Mouse (Mus musculus) splenic B cell, adult 2 months (primary cell): ENCODE measurements around the gene Lypd4.
A peak's percentile ranks its signal among the peaks of the same experiment; 100 is the strongest.
"Not testable (repeated sequence)": the region's sequence is repeated elsewhere in the genome, so short reads cannot be mapped to it uniquely, and the experiment has no call there.

ENCODE experiments used
- DNase-seq: peaks from one replicate; pipeline ENCODE4 v3.0.0-alpha.2; 2011; ENCODE audit warnings: low read depth, low spot score
- H3K27me3 ChIP-seq: 2 replicates; pipeline ENCODE4 v1.6.1; 2012; ENCODE audit warnings: mild to moderate bottlenecking, low read length, moderate library complexity, mixed read lengths; ENCODE audit not compliant: control insufficient read depth, poor library complexity, insufficient read depth, severe bottlenecking
- H3K36me3 ChIP-seq: 2 replicates; pipeline ENCODE4 v1.6.1; 2012; ENCODE audit warnings: mild to moderate bottlenecking, low read length, moderate library complexity, mixed read lengths; ENCODE audit not compliant: control insufficient read depth, poor library complexity, insufficient read depth, severe bottlenecking

The Lypd4 gene

GRCm38 (mm10) chr7:24895749-24896148 is 26.0 kb upstream of the Lypd4 start:
- H3K27me3 ChIP-seq, DNase-seq: not testable (repeated sequence)
- H3K36me3 ChIP-seq = peaks cover 17% of the 10 kb centered on the region

GRCm38 (mm10) chr7:24892125-24892583 is 22.4 kb upstream of the Lypd4 start:
- Histone ChIP-seq H3K27me3 (no peaks in the 10 kb centered on the region), H3K36me3 (peaks cover 21% of the 10 kb centered on the region)
- no peak for DNase-seq

GRCm38 (mm10) chr7:24891241-24892124 is 21.7 kb upstream of the Lypd4 start:
- Histone ChIP-seq H3K27me3 (no peaks in the 10 kb centered on the region), H3K36me3 (peaks cover 24% of the 10 kb centered on the region)
- DNase-seq = no peak

- Histone ChIP-seq H3K36me3 (peaks cover 26% of the 10 kb centered on the region), H3K27me3 (no peaks in the 10 kb centered on the region)
- peak; percentile 88 for DNase-seq
Measured at GRCm38 (mm10) chr7:24890281-24891216, 20.8 kb upstream of the Lypd4 start.

- DNase-seq = no peak
- H3K36me3 ChIP-seq = peaks cover 26% of the 10 kb centered on the region
- no peaks in the 10 kb centered on the region for H3K27me3 ChIP-seq
Measured at GRCm38 (mm10) chr7:24889431-24890220, 19.9 kb upstream of the Lypd4 start.

- H3K36me3 ChIP-seq = peaks cover 26% of the 10 kb centered on the region
Measured at GRCm38 (mm10) chr7:24887096-24887495, 17.4 kb upstream of the Lypd4 start.

GRCm38 (mm10) chr7:24886308-24886633 is 16.5 kb upstream of the Lypd4 start:
- Histone ChIP-seq H3K27me3 (no peaks in the 10 kb centered on the region), H3K36me3 (peaks cover 26% of the 10 kb centered on the region)
- no peak for DNase-seq

More at GRCm38 (mm10) chr7:24887096-24887495, 17.4 kb upstream of the Lypd4 start:
- no peaks in the 10 kb centered on the region for H3K27me3 ChIP-seq
- DNase-seq = no peak

GRCm38 (mm10) chr7:24885468-24886307 is 15.9 kb upstream of the Lypd4 start:
- DNase-seq = no peak
- Histone ChIP-seq H3K36me3 (peaks cover 26% of the 10 kb centered on the region), H3K27me3 (no peaks in the 10 kb centered on the region)

GRCm38 (mm10) chr7:24884693-24885291 is 15.1 kb upstream of the Lypd4 start:
- no peak for DNase-seq
- Histone ChIP-seq H3K27me3 (no peaks in the 10 kb centered on the region), H3K36me3 (peaks cover 22% of the 10 kb centered on the region)

- DNase-seq = peak; percentile 99
- Histone ChIP-seq H3K27me3 (no peaks in the 10 kb centered on the region), H3K36me3 (peaks cover 21% of the 10 kb centered on the region)
Measured at GRCm38 (mm10) chr7:24883896-24884692, 14.4 kb upstream of the Lypd4 start, which contains the start of gene Rps19. Gene Rps19, plus strand, starts transcription at chr7:24884371.

GRCm38 (mm10) chr7:24882416-24883199 is 12.9 kb upstream of the Lypd4 start:
- DNase-seq = no peak
- Histone ChIP-seq H3K36me3 (peaks cover 9% of the 10 kb centered on the region), H3K27me3 (no peaks in the 10 kb centered on the region)

- DNase-seq = no peak
- no peaks in the 10 kb centered on the region for H3K36me3 ChIP-seq
- H3K27me3 ChIP-seq = no peaks in the 10 kb centered on the region
Measured at GRCm38 (mm10) chr7:24879620-24880019, 9.9 kb upstream of the Lypd4 start.
